Mouse (Mus musculus) stomach, postnatal 0 days (tissue): ENCODE measurements around the gene Rpp21. TPM values are rescaled to one million over a fixed set of nuclear protein-coding genes. Genes with fewer than 3 reads are reported as not detected.

Source experiments
- ATAC-seq: fragments of 200-750 bp; cut with Nextera tagmentation; 2 replicates; pipeline ENCODE4 v1.8.0; 2017; ENCODE audit not compliant: low FRiP score, low TSS enrichment
- DNase-seq: peaks from one replicate; pipeline ENCODE4 v3.0.0-alpha.2; 2016; ENCODE audit warnings: low spot score
- H3K27ac ChIP-seq: fragments of 300-500 bp; sonication (generic); replicated peaks from 2 replicates; pipeline ENCODE4 v1.5.1; 2014; ENCODE audit warnings: mild to moderate bottlenecking, control low read depth
- H3K27me3 ChIP-seq: fragments of 300-500 bp; sonication (generic); 2 replicates; pipeline ENCODE4 v1.6.1; 2014; ENCODE audit warnings: low read length; ENCODE audit not compliant: control insufficient read depth, insufficient read depth
- H3K36me3 ChIP-seq: fragments of 300-500 bp; sonication (generic); 2 replicates; pipeline ENCODE4 v1.6.1; 2014; ENCODE audit warnings: low read length, mixed read lengths; ENCODE audit not compliant: control insufficient read depth, insufficient read depth
- H3K4me1 ChIP-seq: fragments of 300-500 bp; sonication (generic); replicated peaks from 2 replicates; pipeline ENCODE4 v1.6.1; 2014; ENCODE audit warnings: antibody characterized with exemption; ENCODE audit not compliant: control insufficient read depth, insufficient read depth
- H3K4me2 ChIP-seq: fragments of 300-500 bp; sonication (generic); replicated peaks from 2 replicates; pipeline ENCODE4 v1.6.1; 2014; ENCODE audit warnings: low read depth, mild to moderate bottlenecking, control low read depth, moderate library complexity
- H3K4me3 ChIP-seq: fragments of 300-500 bp; sonication (generic); 2 replicates; pipeline ENCODE4 v1.5.1; 2014; ENCODE audit warnings: low read depth, low read length, control low read depth
- H3K9ac ChIP-seq: fragments of 300-500 bp; sonication (generic); 2 replicates; pipeline ENCODE4 v1.6.1; 2014; ENCODE audit warnings: mild to moderate bottlenecking, low read length, control low read depth, mixed read lengths
- H3K9me3 ChIP-seq: fragments of 300-500 bp; sonication (generic); 2 replicates; pipeline ENCODE4 v1.6.1; 2016; ENCODE audit warnings: low read length; ENCODE audit not compliant: control insufficient read depth
- CTCF ChIP-seq: IDR thresholded peaks from 2 replicates; pipeline ENCODE4 v1.5.1; 2016; ENCODE audit warnings: antibody characterized with exemption, low read depth, mild to moderate bottlenecking, moderate library complexity
- EP300 ChIP-seq: optimal IDR thresholded peaks from 2 replicates; pipeline ENCODE3; 2016; ENCODE audit warnings: antibody characterized with exemption
- WGBS: fragments of 180-500 bp; shearing (Covaris S2); extraction: QIAGEN DNeasy Blood & Tissue Kit; methylation state at CpG from one replicate; pipeline ENCODE4 v1.1.7; 2014; 5-methylcytosine and 5-hydroxymethylcytosine counted together
- polyA plus RNA-seq: library from polyadenylated mRNA; unstranded; fragments of >200 nt; fragmentation: Nextera tagmentation; extraction: Ambion mirVana; gene quantifications from 2 replicates; pipeline ENCODE4 v1.2.1, GENCODE M21; 2015

The Rpp21 gene
- polyA plus RNA-seq, 1 experiment from 2014 or later: 126 TPM

GRCm38 (mm10) chr17:36229046-36229445 lies 28.8 kb downstream of the Rpp21 start:
- no peak overlapping the region for H3K4me2 ChIP-seq
- no peaks in the 10 kb centered on the region for H3K4me1 ChIP-seq
- H3K36me3 ChIP-seq: no peaks in the 10 kb centered on the region
- H3K27ac ChIP-seq: no peak overlapping the region
- ATAC-seq (no peak), DNase-seq (no peak)
- no peak overlapping the region for H3K9ac ChIP-seq
- TF ChIP-seq CTCF (no peak), EP300 (no peak)
- no peaks in the 10 kb centered on the region for H3K27me3 ChIP-seq
- H3K4me3 ChIP-seq: no peak overlapping the region
- H3K9me3 ChIP-seq: no peaks in the 10 kb centered on the region
- 2% methylated on average over 4 of the region's 5 CpGs for WGBS

GRCm38 (mm10) chr17:36226921-36227320 lies 30.9 kb downstream of the Rpp21 start:
- H3K27ac ChIP-seq: no peak overlapping the region
- no peaks in the 10 kb centered on the region for H3K4me1 ChIP-seq
- no peak for TF ChIP-seq EP300
- peak; percentile 56 for TF ChIP-seq CTCF
- no peak overlapping the region for H3K9ac ChIP-seq
- H3K36me3 ChIP-seq: no peaks in the 10 kb centered on the region
- 0 out of 2 replicates have a peak, but pooled peaks cover 5% of the 10 kb centered on the region for H3K27me3 ChIP-seq
- ATAC-seq (no peak), DNase-seq (no peak)
- H3K4me3 ChIP-seq: no peak overlapping the region
- no peak overlapping the region for H3K4me2 ChIP-seq
- WGBS: 18% methylated on average over 8 of the region's 8 CpGs
- H3K9me3 ChIP-seq: no peaks in the 10 kb centered on the region

DNA sequence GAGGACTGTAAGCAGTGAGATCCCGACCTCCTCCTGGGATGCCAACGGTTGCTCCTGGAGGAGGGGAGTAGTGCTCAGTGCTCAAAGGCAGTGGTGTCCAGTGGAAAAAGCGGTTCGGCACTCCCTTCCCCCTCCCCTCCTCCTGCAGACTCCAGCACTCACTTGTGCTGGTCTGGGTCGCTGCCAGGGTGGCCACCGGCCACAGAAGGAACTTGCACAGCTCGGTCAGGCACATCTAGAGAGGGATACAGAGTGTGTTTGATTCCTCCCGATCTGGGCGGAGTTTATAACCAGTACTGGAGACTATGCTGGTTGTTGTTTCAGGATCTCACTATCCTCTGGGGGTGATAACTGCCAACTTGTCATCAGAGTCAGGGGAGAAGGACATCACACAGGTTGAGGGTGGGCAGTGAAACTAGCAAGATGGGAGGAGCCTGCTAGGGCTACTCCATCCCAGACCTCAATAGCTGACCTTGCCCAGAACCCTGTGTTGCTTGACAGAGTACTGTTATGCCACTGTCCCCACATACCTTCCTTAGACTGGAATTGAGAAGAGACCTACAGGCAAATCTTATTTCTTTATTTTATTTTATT lies 32.5 kb downstream of the Rpp21 start:
- DNase-seq: no peak
- no peak overlapping the region for H3K4me2 ChIP-seq
- H3K27ac ChIP-seq: no peak overlapping the region
- H3K27me3 ChIP-seq: peaks cover 5% of the 10 kb centered on the region; the same call in 1 of the 2 replicates
- 12% methylated on average over 9 of the region's 9 CpGs for WGBS
- H3K9me3 ChIP-seq: no peaks in the 10 kb centered on the region
- TF ChIP-seq CTCF: no peak
- TF ChIP-seq EP300: no peak
- ATAC-seq: peak; percentile 21; the same call in 1 of the 2 replicates
- H3K36me3 ChIP-seq: no peaks in the 10 kb centered on the region
- no peaks in the 10 kb centered on the region for H3K4me1 ChIP-seq
- no peak overlapping the region for H3K4me3 ChIP-seq
- no peak overlapping the region for H3K9ac ChIP-seq

GRCm38 (mm10) chr17:36224451-36224850 lies 33.4 kb downstream of the Rpp21 start:
- Histone ChIP-seq H3K4me1 (no peaks in the 10 kb centered on the region), H3K27ac (no peak overlapping the region), H3K4me2 (no peak overlapping the region), H3K27me3 (peaks cover 5% of the 10 kb centered on the region; the same call in 1 of the 2 replicates), H3K4me3 (no peak overlapping the region), H3K9ac (no peak overlapping the region), H3K9me3 (no peaks in the 10 kb centered on the region), H3K36me3 (no peaks in the 10 kb centered on the region)
- TF ChIP-seq CTCF: no peak
- no peak for TF ChIP-seq EP300
- no peak for DNase-seq
- no peak for ATAC-seq
- WGBS: 53% methylated on average over 3 of the region's 3 CpGs

DNA sequence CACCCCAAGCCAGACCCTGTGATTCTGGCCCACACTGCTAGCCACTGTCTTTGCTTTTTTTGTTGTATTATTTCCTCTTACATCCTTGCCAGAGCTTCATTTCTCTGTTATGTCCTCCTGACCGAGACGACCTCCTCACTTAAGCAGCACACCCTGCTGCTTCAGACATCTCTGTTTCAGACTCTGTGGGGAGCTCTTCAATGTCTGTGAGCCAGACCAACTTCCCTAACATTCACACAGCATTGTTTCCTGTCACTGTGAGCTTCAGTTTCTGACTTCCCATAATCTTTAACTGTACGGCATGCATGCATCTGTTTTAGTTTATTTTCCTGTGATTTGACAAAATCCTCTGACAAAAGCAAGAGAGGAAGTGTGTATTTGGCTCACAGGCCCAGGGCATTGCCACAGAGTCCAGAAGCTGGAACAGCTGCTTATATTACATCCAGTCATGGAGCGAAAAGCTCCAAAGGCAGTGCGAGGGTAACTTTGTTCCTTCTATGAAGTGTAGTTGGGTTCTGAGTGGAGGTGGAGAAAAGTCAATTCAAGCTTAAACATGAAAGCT lies 39.2 kb downstream of the Rpp21 start:
- H3K27me3 ChIP-seq: peaks cover 8% of the 10 kb centered on the region; the same call in 1 of the 2 replicates
- H3K9me3 ChIP-seq: no peaks in the 10 kb centered on the region

GRCm38 (mm10) chr17:36215586-36215985 lies 42.3 kb downstream of the Rpp21 start:
- 4% methylated on average over 20 of the region's 20 CpGs for WGBS
- Histone ChIP-seq H3K9ac (no peak overlapping the region), H3K36me3 (no peaks in the 10 kb centered on the region), H3K4me2 (no peak overlapping the region), H3K4me3 (0 out of 2 replicates have a peak overlapping the region, but pooled peaks have one; percentile 5), H3K9me3 (no peaks in the 10 kb centered on the region), H3K27me3 (peaks cover 3% of the 10 kb centered on the region; the same call in 1 of the 2 replicates), H3K4me1 (no peaks in the 10 kb centered on the region), H3K27ac (no peak overlapping the region)
- no peak for DNase-seq
- TF ChIP-seq EP300 (no peak), CTCF (no peak)
- ATAC-seq: 0 out of 2 replicates have a peak, but pooled peaks have one; percentile 12

More for the DNA sequence above, 39.2 kb downstream of the Rpp21 start:
- 58% methylated on average over 5 of the region's 5 CpGs for WGBS
- H3K27ac ChIP-seq: no peak overlapping the region
- no peak overlapping the region for H3K4me3 ChIP-seq
- H3K36me3 ChIP-seq: no peaks in the 10 kb centered on the region
- TF ChIP-seq CTCF (no peak), EP300 (no peak)
- DNase-seq (no peak), ATAC-seq (no peak)
- H3K4me1 ChIP-seq: no peaks in the 10 kb centered on the region
- no peak overlapping the region for H3K9ac ChIP-seq
- no peak overlapping the region for H3K4me2 ChIP-seq
